Mouse (Mus musculus): ENCODE measurements around the gene Rab3il1.

DNA sequence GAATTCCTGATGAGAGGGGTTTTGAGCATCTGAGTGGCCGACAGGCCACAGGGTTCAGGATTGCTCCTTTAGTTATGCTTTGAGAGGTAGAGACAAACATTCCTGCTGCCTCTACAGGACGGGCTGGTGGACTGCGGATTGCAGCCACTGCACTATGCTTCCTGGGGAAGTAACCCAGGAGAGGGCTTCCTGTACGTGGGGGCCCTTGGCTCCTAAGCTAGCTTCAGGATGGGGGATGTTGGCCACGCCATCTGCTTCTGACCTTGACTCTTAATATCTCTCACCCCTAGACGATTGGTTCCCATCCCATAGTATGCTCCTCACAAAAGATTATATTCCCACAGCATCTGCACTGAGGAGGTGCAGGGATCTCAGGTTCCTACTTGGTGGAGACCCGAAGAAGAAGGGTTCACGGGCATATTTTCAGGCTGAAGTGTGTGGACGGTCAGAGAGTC lies 21.9 kb downstream of the Rab3il1 start:
- no peak for TF ChIP-seq POLR2A (IDR thresholded peaks at IDR 0.05; ENCODE audit: extremely low read depth, insufficient read depth, low read length)
- 0 out of 2 replicates have a peak, but pooled peaks have one; percentile 4 for TF ChIP-seq CTCF (IDR thresholded peaks at IDR 0.05; ENCODE audit: low read depth, low read length)
